Mouse (Mus musculus): ENCODE measurements around the gene Gm6803. TPM values are rescaled to one million over a fixed set of nuclear protein-coding genes. Genes with fewer than 3 reads are reported as not detected.

Gm6803 gene
- not detected for polyA plus RNA-seq (2017; shearing (Covaris generic))

GRCm38 (mm10) chr12:88018671-88019070 is at the start of gene Gm6803:
Gm6803 (minus strand) TSS chr12:88018771.

GRCm38 (mm10) chr12:88026704-88027103 is 8.1 kb upstream of the Gm6803 start, which contains the start of gene Gm2056:
Gm2056 (plus strand) TSS chr12:88027004.

GRCm38 (mm10) chr12:88011548-88011947 is 7.0 kb downstream of the Gm6803 start, which contains the start of gene Gm2075:
Gm2075 (plus strand) TSS chr12:88011848.

Other genes with a start within 250 kb of the Gm6803 start
- gene Gm21319, start 243.0 kb downstream of the Gm6803 start, polyA plus RNA-seq (2017; shearing (Covaris generic)) = under 1 TPM; 0.08 to 0.39 TPM
- gene Gm21936, start 223.3 kb downstream of the Gm6803 start, polyA plus RNA-seq (2017; shearing (Covaris generic)) = not detected
- 1 to 10 TPM in 1 of 2 experiments, not detected in 1; 1.4 TPM for gene BB287469, start 202.2 kb downstream of the Gm6803 start, polyA plus RNA-seq (2017; shearing (Covaris generic))
- under 1 TPM in 1 of 2 experiments, not detected in 1; 0.99 TPM for gene Gm2001, start 176.4 kb downstream of the Gm6803 start, polyA plus RNA-seq (2017; shearing (Covaris generic))
- gene Gm2016, start 144.7 kb downstream of the Gm6803 start, polyA plus RNA-seq (2017; shearing (Covaris generic)) = under 1 TPM; 0.13 to 0.22 TPM
- gene Gm2022, start 123.4 kb downstream of the Gm6803 start, polyA plus RNA-seq (2017; shearing (Covaris generic)) = not detected
- not detected for gene Gm2035, start 98.9 kb downstream of the Gm6803 start, polyA plus RNA-seq (2017; shearing (Covaris generic))
- 1 to 10 TPM in 1 of 2 experiments, not detected in 1; 2.1 TPM for gene Gm2042, start 64.7 kb downstream of the Gm6803 start, polyA plus RNA-seq (2017; shearing (Covaris generic))
- not detected for gene Gm2075, start 6.9 kb downstream of the Gm6803 start, polyA plus RNA-seq (2017; shearing (Covaris generic))
- gene Gm2056, start 8.2 kb upstream of the Gm6803 start, polyA plus RNA-seq (2017; shearing (Covaris generic)) = not detected
- not detected for gene Gm16368, start 64.9 kb upstream of the Gm6803 start, polyA plus RNA-seq (2017; shearing (Covaris generic))
- not detected for gene Gm10436, start 163.3 kb upstream of the Gm6803 start, polyA plus RNA-seq (2017; shearing (Covaris generic))
- gene Gm8332, start 231.3 kb upstream of the Gm6803 start, polyA plus RNA-seq (2017; shearing (Covaris generic)) = 1 to 10 TPM in 1 of 2 experiments, not detected in 1; 1.2 TPM

All from inflammation-experienced regulatory T-cells (primary cell).